18 mouse cellular contexts compared by ENCODE assay signal in the genomic region with DNA sequence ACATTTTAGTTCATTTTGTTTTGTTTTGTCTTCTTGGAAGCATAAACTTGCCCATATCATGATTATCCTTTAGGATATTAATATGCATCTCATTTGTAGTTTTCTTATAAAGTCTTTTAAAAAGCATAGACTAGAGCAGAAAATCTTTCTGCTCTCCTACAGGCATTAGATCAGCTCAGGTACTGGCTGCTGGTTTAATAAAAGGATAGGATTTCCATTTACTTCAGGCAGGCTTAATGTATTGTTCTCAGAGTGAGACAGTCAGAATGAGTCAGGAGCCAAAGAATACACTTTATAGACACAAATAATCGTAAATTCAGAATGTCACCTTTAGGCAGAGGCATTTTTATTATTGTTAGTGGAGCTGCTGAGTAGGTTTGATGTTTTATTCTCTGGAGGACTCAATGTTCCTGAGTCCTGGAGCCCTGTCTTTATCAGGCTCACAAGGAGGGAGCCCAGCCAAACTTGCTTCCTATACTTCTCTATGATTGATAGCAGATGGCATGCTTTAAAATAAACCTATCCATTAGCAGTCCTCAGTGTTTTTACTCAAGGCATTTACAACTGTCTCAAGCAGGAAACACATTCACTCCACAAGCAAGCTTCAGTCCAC.
A peak's percentile ranks its signal among the peaks of the same experiment; 100 is the strongest.
DNase-seq lines count a peak whose midpoint lies in the region; ATAC-seq and TF ChIP-seq lines count a peak whose summit lies in the region.
"Had no signal": no experiment of that assay in that cellular context is flagged by ENCODE, and none has a peak within 500 bp of the region (broad histone marks: within the 10 kb centered on the region; RNA-seq: fewer than 3 reads in every experiment).

No protein-coding gene starts in this region.

- WGBS in kidney, embryonic 14.5 days = 37% methylated on average over 1 of the region's 1 CpGs
- WGBS in lung, postnatal 0 days = 29% methylated on average over 1 of the region's 1 CpGs
- 18% methylated on average over 1 of the region's 1 CpGs for WGBS in limb, embryonic 14.5 days

- no peak overlapping the region for H3K27ac ChIP-seq in kidney, embryonic 14.5 days (ENCODE audit: low read depth, low read length)
- no peak overlapping the region for H3K27ac ChIP-seq in lung, postnatal 0 days (ENCODE audit: low read length)
- no peak overlapping the region for H3K27ac ChIP-seq in limb, embryonic 14.5 days (replicated peaks; ENCODE audit: low read depth, low read length)
- H3K27ac ChIP-seq: embryonic facial prominence, embryonic 13.5 days; forebrain, embryonic 10.5 days; heart, embryonic 10.5 days; hindbrain, embryonic 12.5 days; intestine, embryonic 15.5 days; liver, embryonic 13.5 days; neural tube, embryonic 12.5 days had no signal

- TF ChIP-seq EP300 in lung, postnatal 0 days (IDR thresholded peaks at IDR 0.05) = no peak

- no peak for TF ChIP-seq CTCF in lung, postnatal 0 days (IDR thresholded peaks at IDR 0.05)

- TF ChIP-seq POLR2A in limb, embryonic 14.5 days (IDR thresholded peaks at IDR 0.05; ENCODE audit: borderline replicate concordance, extremely low read depth, insufficient read depth, insufficient read length) = no peak

- H3K27me3 ChIP-seq in kidney, embryonic 14.5 days (ENCODE audit: control insufficient read depth, insufficient read depth, low read length) = no peaks in the 10 kb centered on the region
- H3K27me3 ChIP-seq in lung, postnatal 0 days (replicated peaks; ENCODE audit: insufficient read depth, low read length) = no peaks in the 10 kb centered on the region
- no peaks in the 10 kb centered on the region for H3K27me3 ChIP-seq in limb, embryonic 14.5 days (ENCODE audit: control insufficient read depth, insufficient read depth, low read length)
- H3K27me3 ChIP-seq: embryonic facial prominence, embryonic 13.5 days; hindbrain, embryonic 12.5 days; intestine, embryonic 15.5 days; liver, embryonic 13.5 days; neural tube, embryonic 12.5 days had no signal

- H3K4me2 ChIP-seq in kidney, embryonic 14.5 days (replicated peaks; ENCODE audit: low read depth, low read length) = no peak overlapping the region
- no peak overlapping the region for H3K4me2 ChIP-seq in lung, postnatal 0 days (replicated peaks; ENCODE audit: low read depth, low read length)
- H3K4me2 ChIP-seq in limb, embryonic 14.5 days (replicated peaks; ENCODE audit: low read depth, low read length, severe bottlenecking) = no peak overlapping the region
- H3K4me2 ChIP-seq: embryonic facial prominence, embryonic 13.5 days; hindbrain, embryonic 12.5 days; intestine, embryonic 15.5 days; liver, embryonic 13.5 days; neural tube, embryonic 12.5 days had no signal

- H3K4me3 ChIP-seq in kidney, embryonic 14.5 days (ENCODE audit: low read length) = no peak overlapping the region
- no peak overlapping the region for H3K4me3 ChIP-seq in lung, postnatal 0 days (ENCODE audit: low read depth, low read length)
- H3K4me3 ChIP-seq in limb, embryonic 14.5 days (replicated peaks; ENCODE audit: low read length) = no peak overlapping the region
- H3K4me3 ChIP-seq: embryonic facial prominence, embryonic 13.5 days; forebrain, embryonic 10.5 days; heart, embryonic 10.5 days; hindbrain, embryonic 12.5 days; intestine, embryonic 15.5 days; liver, embryonic 13.5 days; neural tube, embryonic 12.5 days had no signal

- H3K9ac ChIP-seq in kidney, embryonic 14.5 days (ENCODE audit: low read depth, low read length) = no peak overlapping the region
- H3K9ac ChIP-seq in lung, postnatal 0 days (replicated peaks; ENCODE audit: low read depth) = no peak overlapping the region
- H3K9ac ChIP-seq in limb, embryonic 14.5 days (ENCODE audit: low read depth, low read length, severe bottlenecking) = no peak overlapping the region
- H3K9ac ChIP-seq: embryonic facial prominence, embryonic 13.5 days; hindbrain, embryonic 12.5 days; intestine, embryonic 15.5 days; liver, embryonic 13.5 days; neural tube, embryonic 12.5 days had no signal

- no peaks in the 10 kb centered on the region for H3K9me3 ChIP-seq in kidney, embryonic 14.5 days (ENCODE audit: control insufficient read depth, low read length)
- H3K9me3 ChIP-seq in lung, postnatal 0 days (ENCODE audit: low read length) = no peaks in the 10 kb centered on the region
- no peaks in the 10 kb centered on the region for H3K9me3 ChIP-seq in limb, embryonic 14.5 days (ENCODE audit: control insufficient read depth, low read length)
- H3K9me3 ChIP-seq: embryonic facial prominence, embryonic 13.5 days; forebrain, embryonic 10.5 days; heart, embryonic 10.5 days; hindbrain, embryonic 12.5 days; intestine, embryonic 15.5 days; liver, embryonic 13.5 days; neural tube, embryonic 12.5 days had no signal

- H3K36me3 ChIP-seq in kidney, embryonic 14.5 days (ENCODE audit: control insufficient read depth, insufficient read depth, low read length) = no peaks in the 10 kb centered on the region
- no peaks in the 10 kb centered on the region for H3K36me3 ChIP-seq in lung, postnatal 0 days (ENCODE audit: insufficient read depth, low read length)
- H3K36me3 ChIP-seq in limb, embryonic 14.5 days (ENCODE audit: control insufficient read depth, insufficient read depth, low read length) = no peaks in the 10 kb centered on the region
- H3K36me3 ChIP-seq: embryonic facial prominence, embryonic 13.5 days; forebrain, embryonic 10.5 days; heart, embryonic 10.5 days; hindbrain, embryonic 12.5 days; intestine, embryonic 15.5 days; liver, embryonic 13.5 days; neural tube, embryonic 12.5 days had no signal

- 0 out of 2 replicates have a peak, but pooled peaks cover 4% of the 10 kb centered on the region for H3K4me1 ChIP-seq in kidney, embryonic 14.5 days (ENCODE audit: control insufficient read depth, insufficient read depth, low read length)
- no peaks in the 10 kb centered on the region for H3K4me1 ChIP-seq in lung, postnatal 0 days (ENCODE audit: insufficient read depth, low read depth, low read length)
- H3K4me1 ChIP-seq in limb, embryonic 14.5 days (ENCODE audit: control insufficient read depth, insufficient read depth, low read length) = peaks cover 6% of the 10 kb centered on the region
- H3K4me1 ChIP-seq: forebrain, embryonic 10.5 days; heart, embryonic 10.5 days; hindbrain, embryonic 12.5 days; intestine, embryonic 15.5 days; liver, embryonic 13.5 days; neural tube, embryonic 12.5 days had no signal

- no peak for DNase-seq in kidney, postnatal 4 days
- peak; percentile 14 for DNase-seq in lung, postnatal 0 days (ENCODE audit: low spot score)
- DNase-seq in lung, postnatal 4 days = no peak
- DNase-seq in embryo, embryonic 10.5 days (ENCODE audit: low spot score) = peak; percentile 15
- DNase-seq in limb, embryonic 14.5 days (ENCODE audit: low spot score) = peak; percentile 80
- no peak for DNase-seq in layer of hippocampus, postnatal 10 days (ENCODE audit: low spot score in 2 of 2)
- DNase-seq: gastrocnemius, postnatal 36 days; heart, postnatal 10 days; kidney, postnatal 14 days; liver, embryonic 13.5 days had no signal

- ATAC-seq in kidney, embryonic 14.5 days (ENCODE audit: low FRiP score, low TSS enrichment) = peak; percentile 81; the same call in 1 of the 2 replicates
- ATAC-seq in lung, postnatal 0 days = peak; percentile 41
- peak; percentile 83 for ATAC-seq in limb, embryonic 14.5 days (ENCODE audit: low FRiP score, low read depth)
- ATAC-seq in megakaryocyte-erythroid progenitor cell, adult 5-6 weeks (replicated peaks; ENCODE audit: low FRiP score, low TSS enrichment, poor library complexity, severe bottlenecking) = no peak
- ATAC-seq: intestine, embryonic 15.5 days had no signal

Comparison
In these comparisons a context has a peak if more than half of its experiments do, and no peak if none do; other contexts are left out.
1. DNase-seq: peak in lung, postnatal 0 days (single experiment), embryo, embryonic 10.5 days (single experiment) and limb, embryonic 14.5 days (single experiment); none in kidney, postnatal 4 days (0 of 2), lung, postnatal 4 days (0 of 2) and layer of hippocampus, postnatal 10 days (0 of 2).